Mouse (Mus musculus): ENCODE data around the gene Gimap1.

GRCm38 (mm10) chr6:48698888-48699287, 40.0 kb upstream of the Gimap1 start:
- TF ChIP-seq POLR2A (IDR thresholded peaks at IDR 0.05; ENCODE audit: control insufficient read depth, extremely low read depth, insufficient read depth, low read length, poor library complexity): no peak
- TF ChIP-seq CTCF (IDR thresholded peaks at IDR 0.05; ENCODE audit: borderline replicate concordance, control insufficient read depth, extremely low read depth, insufficient read depth, low read length, poor library complexity): no peak
